Mouse (Mus musculus): Measurements from ENCODE around the gene Recql. TPM values are rescaled to one million over a fixed set of nuclear protein-coding genes. Genes with fewer than 3 reads are reported as not detected.

Recql gene
- 21.0 and 21.8 TPM in 2 replicates for polyA plus RNA-seq (2012; rRNA removed)

DNA sequence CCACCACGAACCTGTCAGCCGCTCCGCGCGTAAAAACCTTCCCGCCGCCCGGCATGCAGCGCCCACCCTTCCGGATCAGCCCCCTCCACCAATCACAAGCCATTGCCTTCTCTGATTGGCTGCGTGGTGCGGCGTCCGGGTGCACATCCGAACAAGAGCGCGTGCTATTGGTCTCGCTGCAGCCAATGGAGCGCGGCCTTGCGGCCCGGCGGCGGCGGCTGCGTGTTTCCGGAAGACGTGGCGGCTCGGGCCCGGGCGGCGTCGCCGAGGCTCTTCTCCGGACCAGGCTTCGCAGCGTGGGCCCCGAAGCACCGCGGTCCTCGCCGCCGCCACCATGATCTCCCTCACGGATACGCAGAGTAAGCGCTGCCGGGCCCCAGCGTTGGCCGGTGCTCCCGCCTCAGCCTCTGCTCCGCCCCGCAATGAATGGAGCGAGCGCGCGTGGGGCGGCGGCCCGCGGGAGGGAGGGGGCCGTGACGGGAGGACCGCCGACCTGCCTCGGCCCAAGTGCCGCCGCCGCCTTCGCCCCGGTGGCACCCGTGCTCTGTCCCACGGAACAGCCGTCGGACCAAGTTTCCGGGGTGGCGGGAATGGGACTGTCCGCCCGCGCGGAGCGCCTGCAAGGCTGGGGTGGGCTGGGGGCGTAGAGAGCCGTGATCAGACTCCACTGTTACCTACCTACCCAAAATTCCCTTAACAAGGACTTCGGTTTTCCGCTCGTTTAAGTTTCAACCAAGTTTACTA lies at the start of gene Recql, which contains the start of gene Golt1b:
Gene Recql (minus strand): TSS at position 77 of the 744 bp plus-strand sequence.
Gene Golt1b (plus strand): TSS at position 211 of the 744 bp plus-strand sequence.

DNA sequence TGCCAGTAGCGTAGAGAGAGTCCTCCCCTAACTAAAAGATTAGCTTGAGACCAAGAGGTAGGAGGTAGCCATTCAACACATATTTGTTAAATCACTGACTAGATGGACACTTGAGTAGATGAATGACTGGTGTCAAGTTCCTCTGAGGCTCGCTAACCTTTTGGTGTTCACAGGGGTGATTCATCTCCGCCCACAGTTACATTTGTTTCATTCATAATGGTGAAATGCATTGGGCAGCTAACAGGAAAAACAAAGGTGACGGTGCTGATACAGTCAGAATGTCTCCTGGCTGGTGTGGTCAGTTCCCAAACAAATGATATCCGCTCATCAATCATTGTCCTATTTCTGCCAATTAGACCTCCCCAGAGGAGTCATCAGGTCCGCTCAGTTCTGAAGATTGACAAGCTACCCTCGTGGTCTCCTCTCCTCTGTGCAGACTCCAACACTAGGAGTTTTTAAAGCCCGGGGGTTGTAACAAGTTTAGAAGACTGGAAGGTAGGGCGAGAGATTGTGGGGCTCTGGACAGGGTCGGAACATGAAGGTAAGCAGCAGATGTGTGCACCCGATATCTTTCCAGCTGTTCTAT lies 26.1 kb upstream of the Recql start, which contains the start of gene Spx:
Gene Spx (plus strand): TSS at position 536 of the 586 bp plus-strand sequence.

GRCm38 (mm10) chr6:142345440-142346038 lies 41.3 kb downstream of the Recql start, which contains the start of gene Pyroxd1:
Gene Pyroxd1 (plus strand): TSS chr6:142345654.

DNA sequence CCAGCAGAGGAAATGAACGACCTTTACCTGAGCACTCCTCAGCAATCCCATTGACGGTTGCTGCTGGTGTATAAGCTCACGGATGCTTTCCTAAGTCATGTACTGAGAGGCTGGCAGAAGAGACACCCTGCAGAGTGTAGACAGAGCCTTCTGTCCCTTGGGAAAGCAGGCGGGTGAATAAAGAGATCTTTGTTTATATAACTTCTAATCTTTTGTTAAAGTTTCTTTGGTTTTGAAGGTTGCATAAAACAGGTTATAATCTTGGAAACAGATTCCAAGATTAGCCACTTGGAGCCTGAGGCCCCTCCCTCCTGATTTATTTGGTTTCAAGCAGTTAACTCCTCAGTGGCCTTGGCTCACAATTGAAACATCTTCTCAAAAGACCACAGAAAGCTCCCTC lies 64.0 kb downstream of the Recql start, which contains the start of gene Slco1a5:
Gene Slco1a5 (minus strand): TSS at position 101 of the 400 bp plus-strand sequence.

Other genes starting within 250 kb of the Recql start
- gene Slco1a6, start 178.6 kb downstream of the Recql start, polyA plus RNA-seq (2012; rRNA removed): 0.10 TPM in 1 of 2 replicates, not detected in the other
- gene Iapp, start 88.7 kb downstream of the Recql start, polyA plus RNA-seq (2012; rRNA removed): 0.33 and 0.43 TPM in 2 replicates
- gene Slco1a5, start 64.1 kb downstream of the Recql start, polyA plus RNA-seq (2012; rRNA removed): 0.24 and 0.28 TPM in 2 replicates
- 14.1 and 14.6 TPM in 2 replicates for gene Pyroxd1, start 41.4 kb downstream of the Recql start, polyA plus RNA-seq (2012; rRNA removed)
- gene Golt1b, start 134 bp upstream of the Recql start, polyA plus RNA-seq (2012; rRNA removed): 24.6 and 26.6 TPM in 2 replicates
- 12.3 and 13.3 TPM in 2 replicates for gene Spx, start 26.4 kb upstream of the Recql start, polyA plus RNA-seq (2012; rRNA removed)
- gene Gys2, start 86.0 kb upstream of the Recql start, polyA plus RNA-seq (2012; rRNA removed): not detected in 2 replicates
- 361 and 427 TPM in 2 replicates for gene Ldhb, start 120.9 kb upstream of the Recql start, polyA plus RNA-seq (2012; rRNA removed)
- 9.1 and 9.5 TPM in 2 replicates for gene Kcnj8, start 184.5 kb upstream of the Recql start, polyA plus RNA-seq (2012; rRNA removed)